Mouse (Mus musculus) neutrophil, adult 65 days (primary cell): Measurements from ENCODE around the gene Ciao1. TPM values are rescaled to one million over a fixed set of nuclear protein-coding genes. Genes with fewer than 3 reads are reported as not detected.

Experiments used
- total RNA-seq: library from RNA; stranded (reverse); gene quantifications from 2 replicates; pipeline ENCODE4 v1.2.4, GENCODE M21; 2023

The Ciao1 gene
- 24.8 and 30.9 TPM in 2 replicates for total RNA-seq

DNA sequence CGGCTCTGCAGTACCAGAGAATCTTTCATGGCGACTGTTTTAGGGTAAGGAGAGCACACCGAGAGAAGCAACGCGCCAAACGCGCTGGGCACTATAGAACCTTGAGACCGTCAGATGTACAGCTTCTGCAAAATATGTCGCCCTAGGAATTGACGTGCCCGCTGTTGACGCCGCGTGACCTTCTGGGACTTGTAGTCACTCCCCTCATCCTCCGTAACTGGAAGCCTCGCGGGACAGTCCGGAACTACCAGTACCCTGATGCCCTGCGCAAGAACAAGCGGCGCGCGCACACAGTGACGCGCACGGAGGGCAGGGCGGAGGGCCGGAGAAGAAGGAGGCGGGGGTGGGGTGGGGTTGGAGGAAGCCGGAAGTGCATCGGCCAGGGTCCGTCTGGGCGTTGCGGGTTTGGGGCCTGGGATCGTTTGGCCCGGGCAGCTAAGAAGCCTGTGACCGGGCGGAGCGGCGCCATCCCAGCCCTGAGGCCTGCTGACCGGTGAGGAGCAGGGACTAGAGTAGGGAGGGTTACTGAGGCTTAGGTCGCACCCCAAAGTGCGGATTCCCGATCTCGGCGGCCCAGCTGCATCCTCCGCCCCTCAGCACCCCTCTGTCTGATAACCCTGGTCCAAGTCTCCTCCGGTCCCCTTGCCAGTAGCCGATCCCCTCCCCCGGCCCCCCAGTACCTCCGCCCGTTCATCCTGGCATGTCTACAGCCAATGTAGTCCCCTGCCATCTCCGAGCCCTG is at the start of gene Ciao1, which contains the start of gene Tmem127:
Ciao1 (minus strand) TSS at position 225 of the 742 bp plus-strand sequence.
Tmem127 (plus strand) TSS at position 317 of the 742 bp plus-strand sequence.

DNA sequence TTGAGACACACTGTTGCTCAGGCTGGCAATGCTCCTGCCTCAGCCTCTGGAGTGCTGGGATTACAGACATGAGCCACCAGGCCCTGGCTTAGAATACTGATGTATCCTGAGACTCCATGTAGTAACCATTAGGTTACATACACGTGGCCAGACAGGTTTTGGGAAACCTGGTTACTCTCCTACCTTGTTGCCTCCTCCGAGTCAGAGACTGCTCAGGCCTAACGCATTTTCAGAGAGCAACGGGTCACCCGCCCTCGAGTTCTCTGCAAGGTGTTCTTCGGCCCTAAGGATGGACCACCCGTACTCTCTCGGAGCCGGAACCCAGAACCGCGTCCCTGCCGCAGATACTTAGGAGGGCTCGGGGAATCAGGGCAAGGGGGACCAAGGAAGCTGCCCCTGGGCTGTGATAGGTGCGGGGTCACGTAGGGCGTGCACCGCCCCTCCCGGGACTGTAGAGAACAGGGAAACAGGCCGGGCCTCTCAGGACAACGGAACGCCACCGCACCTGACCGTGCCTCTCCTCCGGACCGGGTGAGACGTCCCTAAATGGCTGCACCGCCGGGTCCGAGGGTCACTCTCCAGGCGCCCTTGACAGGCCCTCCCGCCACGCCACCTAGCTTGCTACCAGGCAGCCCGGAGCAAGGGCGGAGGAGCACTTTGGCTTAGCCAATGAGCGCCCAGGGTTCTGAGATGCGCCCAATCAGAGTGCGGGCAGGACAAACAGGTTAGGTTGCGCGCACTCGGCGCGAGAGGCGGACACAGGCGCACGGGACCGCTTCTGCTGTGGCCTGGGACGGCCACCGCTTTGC is 22.1 kb upstream of the Ciao1 start, which contains the start of gene Stard7:
Stard7 (plus strand) TSS at position 728 of the 809 bp plus-strand sequence.

DNA sequence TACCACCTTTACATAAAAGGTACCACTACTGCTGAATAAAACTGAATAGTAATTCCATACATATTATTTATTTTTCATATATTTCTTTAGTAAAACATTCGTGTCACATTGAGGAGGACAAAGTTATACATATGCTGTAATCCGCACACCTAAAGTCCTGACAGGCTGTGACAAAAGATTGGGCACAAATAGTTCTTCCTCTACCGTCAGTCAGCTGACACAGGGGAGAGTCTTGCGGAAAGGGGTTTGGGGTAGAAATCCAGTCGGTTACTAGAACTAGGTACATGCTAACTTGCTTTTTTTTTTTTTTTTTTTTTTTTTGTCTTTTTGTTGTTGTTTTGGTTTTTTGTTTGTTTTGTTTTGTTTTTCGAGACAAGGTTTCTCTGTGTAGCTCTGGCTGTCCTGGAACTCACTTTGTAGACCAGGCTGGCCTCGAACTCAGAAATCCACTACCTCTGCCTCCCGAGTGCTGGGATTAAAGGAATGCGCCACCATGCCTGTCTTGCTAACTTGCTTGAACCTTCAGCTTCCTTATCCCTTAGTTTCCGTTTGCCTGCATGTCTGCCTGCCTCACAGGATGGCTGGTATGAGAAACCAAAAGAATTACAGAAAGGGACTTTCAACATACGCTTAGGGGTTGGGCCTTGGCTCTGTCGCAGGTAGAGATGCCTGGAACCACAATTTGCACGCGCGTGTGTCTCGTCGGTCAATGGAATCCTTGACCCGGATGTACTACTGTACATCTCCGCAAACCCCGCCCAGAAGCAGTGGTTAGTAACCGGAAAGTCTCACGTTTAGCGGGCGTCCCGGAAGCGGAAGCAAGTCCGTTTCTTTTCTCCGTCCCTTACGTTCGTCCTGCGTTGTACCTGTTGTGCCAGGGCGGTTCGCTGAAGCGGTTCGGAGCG is 39.8 kb downstream of the Ciao1 start, which contains the start of the genes 1810024B03Rik and Snrnp200:
1810024B03Rik (minus strand) TSS at position 734 of the 905 bp plus-strand sequence.
Snrnp200 (plus strand) TSS at position 840 of the 905 bp plus-strand sequence.

Other genes starting within 250 kb of the Ciao1 start
- 10.8 and 12.9 TPM in 2 replicates for gene Ap4e1, start 239.1 kb downstream of the Ciao1 start, total RNA-seq
- gene Blvra, start 177.2 kb downstream of the Ciao1 start, total RNA-seq, result 11.5 and 19.6 TPM in 2 replicates
- 36.7 and 44.3 TPM in 2 replicates for gene Ncaph, start 113.9 kb downstream of the Ciao1 start, total RNA-seq
- 14.0 and 15.1 TPM in 2 replicates for gene Itpripl1, start 104.4 kb downstream of the Ciao1 start, total RNA-seq
- gene 1810024B03Rik, start 39.5 kb downstream of the Ciao1 start, total RNA-seq, result 0.43 and 0.51 TPM in 2 replicates
- 108 and 146 TPM in 2 replicates for gene Snrnp200, start 39.4 kb downstream of the Ciao1 start, total RNA-seq
- 80.8 and 87.3 TPM in 2 replicates for gene Tmem127, start 92 bp upstream of the Ciao1 start, total RNA-seq
- gene Stard7, start 22.4 kb upstream of the Ciao1 start, total RNA-seq, result 67.6 and 75.6 TPM in 2 replicates
- 61.8 and 67.6 TPM in 2 replicates for gene Dusp2, start 88.3 kb upstream of the Ciao1 start, total RNA-seq
- gene Astl, start 90.8 kb upstream of the Ciao1 start, total RNA-seq, result not detected in 2 replicates
- not detected in 2 replicates for gene Adra2b, start 115.4 kb upstream of the Ciao1 start, total RNA-seq
- not detected in 2 replicates for gene Gpat2, start 177.4 kb upstream of the Ciao1 start, total RNA-seq
- 5.1 and 5.6 TPM in 2 replicates for gene Fahd2a, start 196.7 kb upstream of the Ciao1 start, total RNA-seq